Mouse (Mus musculus): ENCODE measurements around the gene Zfp580. TPM values are rescaled to one million over a fixed set of nuclear protein-coding genes. Genes with fewer than 3 reads are reported as not detected.
"Not testable (repeated sequence)": the region's sequence is repeated elsewhere in the genome, so short reads cannot be mapped to it uniquely, and the experiment has no call there.

The Zfp580 gene
- polyA plus RNA-seq, 1 experiment from 2014 or later: 18.7 TPM

GRCm38 (mm10) chr7:5074984-5075383 is 23.6 kb downstream of the Zfp580 start:
- ATAC-seq (ENCODE audit: extremely low read depth, insufficient number of reproducible peaks, low FRiP score, low TSS enrichment): no peak
- Histone ChIP-seq H3K9ac (no peak overlapping the region), H3K4me3 (no peak overlapping the region), H3K36me3 (peaks cover 93% of the 10 kb centered on the region), H3K4me1 (0 out of 2 replicates have a peak, but pooled peaks cover 6% of the 10 kb centered on the region), H3K27ac (replicated peaks) (no peak overlapping the region), H3K9me3 (no peaks in the 10 kb centered on the region), H3K27me3 (replicated peaks) (no peaks in the 10 kb centered on the region), H3K4me2 (no peak overlapping the region)
- WGBS: 82% methylated on average over 5 of the region's 5 CpGs

GRCm38 (mm10) chr7:5076931-5077330 is 25.6 kb downstream of the Zfp580 start:
- no peaks in the 10 kb centered on the region for H3K27me3 ChIP-seq (replicated peaks)
- WGBS: 70% methylated on average over 2 of the region's 2 CpGs
- no peak overlapping the region for H3K4me2 ChIP-seq
- 0 out of 2 replicates have a peak overlapping the region, but pooled peaks have one; percentile 19 for H3K9ac ChIP-seq
- H3K4me3 ChIP-seq: no peak overlapping the region
- peak overlapping the region; percentile 15; the same call in 1 of the 2 replicates for H3K27ac ChIP-seq (replicated peaks)
- no peak for ATAC-seq (ENCODE audit: extremely low read depth, insufficient number of reproducible peaks, low FRiP score, low TSS enrichment)
- H3K4me1 ChIP-seq: peaks cover 19% of the 10 kb centered on the region
- H3K9me3 ChIP-seq: no peaks in the 10 kb centered on the region
- H3K36me3 ChIP-seq: peaks cover 74% of the 10 kb centered on the region

- H3K9me3 ChIP-seq; H3K27me3 ChIP-seq (replicated peaks); ATAC-seq (ENCODE audit: extremely low read depth, insufficient number of reproducible peaks, low FRiP score, low TSS enrichment): not testable (repeated sequence)
- WGBS: 45% methylated on average over 10 of the region's 13 CpGs
- Histone ChIP-seq H3K9ac (peak overlapping the region; percentile 97), H3K4me3 (peak overlapping the region; percentile 96), H3K4me2 (peak overlapping the region; percentile 85), H3K27ac (replicated peaks) (peak overlapping the region; percentile 96), H3K4me1 (peaks cover 39% of the 10 kb centered on the region), H3K36me3 (peaks cover 69% of the 10 kb centered on the region)
Observed at GRCm38 (mm10) chr7:5079365-5080009, 28.1 kb downstream of the Zfp580 start.

- peak within 1 kb of the TSS; percentile 96 for H3K27ac ChIP-seq (replicated peaks)
- H3K4me3 ChIP-seq: peak within 1 kb of the TSS; percentile 96
- peak; percentile 93 for ATAC-seq (ENCODE audit: extremely low read depth, insufficient number of reproducible peaks, low FRiP score, low TSS enrichment)
- no peaks in the 10 kb centered on the region for H3K9me3 ChIP-seq
- peaks cover 46% of the 10 kb centered on the region for H3K4me1 ChIP-seq
- peak within 1 kb of the TSS; percentile 85 for H3K4me2 ChIP-seq
- WGBS: under 1% methylated on average over 79 of the region's 81 CpGs
- H3K9ac ChIP-seq: peak within 1 kb of the TSS; percentile 97
- H3K36me3 ChIP-seq: peaks cover 69% of the 10 kb centered on the region
- H3K27me3 ChIP-seq (replicated peaks): no peaks in the 10 kb centered on the region
Observed at GRCm38 (mm10) chr7:5080010-5080751, 28.8 kb downstream of the Zfp580 start, which contains the start of gene Epn1. Epn1 (plus strand) TSS chr7:5080235.

GRCm38 (mm10) chr7:5080815-5081214 is 29.5 kb downstream of the Zfp580 start:
- Histone ChIP-seq H3K9ac (peak overlapping the region; percentile 97), H3K9me3 (no peaks in the 10 kb centered on the region), H3K36me3 (peaks cover 69% of the 10 kb centered on the region), H3K27me3 (replicated peaks) (no peaks in the 10 kb centered on the region), H3K27ac (replicated peaks) (peak overlapping the region; percentile 96), H3K4me2 (peak overlapping the region; percentile 85), H3K4me1 (peaks cover 52% of the 10 kb centered on the region), H3K4me3 (peak overlapping the region; percentile 96)
- WGBS: 10% methylated on average over 6 of the region's 6 CpGs
- ATAC-seq (ENCODE audit: extremely low read depth, insufficient number of reproducible peaks, low FRiP score, low TSS enrichment): no peak

- Histone ChIP-seq H3K27ac (replicated peaks) (peak overlapping the region; percentile 96), H3K9ac (peak overlapping the region; percentile 97), H3K36me3 (peaks cover 70% of the 10 kb centered on the region), H3K4me2 (peak overlapping the region; percentile 85), H3K27me3 (replicated peaks) (no peaks in the 10 kb centered on the region), H3K4me1 (peaks cover 55% of the 10 kb centered on the region), H3K9me3 (no peaks in the 10 kb centered on the region), H3K4me3 (peak overlapping the region; percentile 96)
- no peak for ATAC-seq (ENCODE audit: extremely low read depth, insufficient number of reproducible peaks, low FRiP score, low TSS enrichment)
- 38% methylated on average over 6 of the region's 6 CpGs for WGBS
Observed at GRCm38 (mm10) chr7:5081241-5081640, 29.9 kb downstream of the Zfp580 start.

GRCm38 (mm10) chr7:5081939-5082338 is 30.6 kb downstream of the Zfp580 start:
- Histone ChIP-seq H3K27me3 (replicated peaks) (no peaks in the 10 kb centered on the region), H3K9me3 (no peaks in the 10 kb centered on the region), H3K9ac (peak overlapping the region; percentile 97), H3K4me2 (peak overlapping the region; percentile 85), H3K36me3 (peaks cover 70% of the 10 kb centered on the region), H3K27ac (replicated peaks) (no peak overlapping the region), H3K4me3 (peak overlapping the region; percentile 96), H3K4me1 (peaks cover 51% of the 10 kb centered on the region)
- no peak for ATAC-seq (ENCODE audit: extremely low read depth, insufficient number of reproducible peaks, low FRiP score, low TSS enrichment)
- 96% methylated on average over 2 of the region's 2 CpGs for WGBS

- ATAC-seq (ENCODE audit: extremely low read depth, insufficient number of reproducible peaks, low FRiP score, low TSS enrichment): no peak
Observed at GRCm38 (mm10) chr7:5083325-5084105, 32.2 kb downstream of the Zfp580 start.

GRCm38 (mm10) chr7:5085512-5085911 is 34.2 kb downstream of the Zfp580 start:
- Histone ChIP-seq H3K9ac (no peak overlapping the region), H3K27ac (replicated peaks) (no peak overlapping the region), H3K4me1 (peaks cover 55% of the 10 kb centered on the region), H3K9me3 (no peaks in the 10 kb centered on the region), H3K4me3 (no peak overlapping the region), H3K27me3 (replicated peaks) (no peaks in the 10 kb centered on the region), H3K4me2 (no peak overlapping the region), H3K36me3 (peaks cover 78% of the 10 kb centered on the region)
- no peak for ATAC-seq (ENCODE audit: extremely low read depth, insufficient number of reproducible peaks, low FRiP score, low TSS enrichment)
- WGBS: 68% methylated on average over 1 of the region's 1 CpGs

More at GRCm38 (mm10) chr7:5083325-5084105, 32.2 kb downstream of the Zfp580 start:
- WGBS: 87% methylated on average over 18 of the region's 18 CpGs
- no peak overlapping the region; the same call in 1 of the 2 replicates for H3K4me2 ChIP-seq
- peaks cover 66% of the 10 kb centered on the region for H3K36me3 ChIP-seq
- no peaks in the 10 kb centered on the region for H3K9me3 ChIP-seq
- H3K27ac ChIP-seq (replicated peaks): no peak overlapping the region; the same call in 1 of the 2 replicates
- H3K27me3 ChIP-seq (replicated peaks): no peaks in the 10 kb centered on the region
- peaks cover 55% of the 10 kb centered on the region for H3K4me1 ChIP-seq
- H3K4me3 ChIP-seq: no peak overlapping the region
- H3K9ac ChIP-seq: no peak overlapping the region

- H3K4me1 ChIP-seq: peaks cover 42% of the 10 kb centered on the region
Observed at GRCm38 (mm10) chr7:5086921-5087440, 35.6 kb downstream of the Zfp580 start.

GRCm38 (mm10) chr7:5087886-5088285 is 36.5 kb downstream of the Zfp580 start:
- peaks cover 93% of the 10 kb centered on the region for H3K36me3 ChIP-seq
- no peak overlapping the region for H3K27ac ChIP-seq (replicated peaks)
- peaks cover 35% of the 10 kb centered on the region for H3K4me1 ChIP-seq
- 88% methylated on average over 4 of the region's 4 CpGs for WGBS
- H3K4me3 ChIP-seq: no peak overlapping the region
- no peaks in the 10 kb centered on the region for H3K9me3 ChIP-seq
- no peaks in the 10 kb centered on the region for H3K27me3 ChIP-seq (replicated peaks)
- ATAC-seq (ENCODE audit: extremely low read depth, insufficient number of reproducible peaks, low FRiP score, low TSS enrichment): no peak
- H3K9ac ChIP-seq: no peak overlapping the region
- H3K4me2 ChIP-seq: no peak overlapping the region

More at GRCm38 (mm10) chr7:5086921-5087440, 35.6 kb downstream of the Zfp580 start:
- WGBS: 89% methylated on average over 5 of the region's 5 CpGs
- Histone ChIP-seq H3K4me3 (no peak overlapping the region), H3K27me3 (replicated peaks) (no peaks in the 10 kb centered on the region), H3K9ac (no peak overlapping the region), H3K36me3 (peaks cover 89% of the 10 kb centered on the region), H3K4me2 (no peak overlapping the region), H3K9me3 (no peaks in the 10 kb centered on the region), H3K27ac (replicated peaks) (no peak overlapping the region)
- no peak for ATAC-seq (ENCODE audit: extremely low read depth, insufficient number of reproducible peaks, low FRiP score, low TSS enrichment)
